Mouse (Mus musculus): Measurements from ENCODE around the gene Gm21304.
"Not testable (repeated sequence)": the region's sequence is repeated elsewhere in the genome, so short reads cannot be mapped to it uniquely, and the experiment has no call there.

The Gm21304 gene

DNA sequence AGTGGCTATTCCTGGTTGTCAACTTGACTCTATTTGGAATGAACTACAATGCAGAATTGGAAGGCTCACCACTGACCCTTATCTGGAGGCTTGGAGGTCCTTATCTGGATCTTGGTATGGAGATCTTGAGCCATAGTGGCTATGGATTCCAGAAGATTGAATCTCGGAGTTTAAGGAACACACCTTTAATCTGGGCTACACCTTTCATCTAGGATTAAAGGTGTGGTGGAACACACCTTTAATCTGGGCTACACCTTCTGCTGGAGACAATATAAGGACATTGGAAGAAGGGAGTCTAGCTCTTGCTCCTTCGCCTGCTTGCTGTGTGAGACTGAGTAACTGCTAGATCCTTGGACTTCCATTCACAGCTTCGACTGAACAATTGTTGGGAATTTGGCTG lies at the start of gene Gm21304:
Gm21304 (plus strand) TSS at position 301 of the 400 bp plus-strand sequence.
- not testable (repeated sequence) for DNase-seq

- not testable (repeated sequence) for DNase-seq
Observed at GRCm38 (mm10) chr10:104142687-104143086, 25.6 kb upstream of the Gm21304 start, which contains the start of gene Gm21293. Gene Gm21293, plus strand, starts transcription at chr10:104142987.

DNA sequence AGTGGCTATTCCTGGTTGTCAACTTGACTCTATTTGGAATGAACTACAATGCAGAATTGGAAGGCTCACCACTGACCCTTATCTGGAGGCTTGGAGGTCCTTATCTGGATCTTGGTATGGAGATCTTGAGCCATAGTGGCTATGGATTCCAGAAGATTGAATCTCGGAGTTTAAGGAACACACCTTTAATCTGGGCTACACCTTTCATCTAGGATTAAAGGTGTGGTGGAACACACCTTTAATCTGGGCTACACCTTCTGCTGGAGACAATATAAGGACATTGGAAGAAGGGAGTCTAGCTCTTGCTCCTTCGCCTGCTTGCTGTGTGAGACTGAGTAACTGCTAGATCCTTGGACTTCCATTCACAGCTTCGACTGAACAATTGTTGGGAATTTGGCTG lies 17.1 kb upstream of the Gm21304 start, which contains the start of gene Gm6763:
Gm6763 (plus strand) TSS at position 301 of the 400 bp plus-strand sequence.
- DNase-seq: not testable (repeated sequence)

DNA sequence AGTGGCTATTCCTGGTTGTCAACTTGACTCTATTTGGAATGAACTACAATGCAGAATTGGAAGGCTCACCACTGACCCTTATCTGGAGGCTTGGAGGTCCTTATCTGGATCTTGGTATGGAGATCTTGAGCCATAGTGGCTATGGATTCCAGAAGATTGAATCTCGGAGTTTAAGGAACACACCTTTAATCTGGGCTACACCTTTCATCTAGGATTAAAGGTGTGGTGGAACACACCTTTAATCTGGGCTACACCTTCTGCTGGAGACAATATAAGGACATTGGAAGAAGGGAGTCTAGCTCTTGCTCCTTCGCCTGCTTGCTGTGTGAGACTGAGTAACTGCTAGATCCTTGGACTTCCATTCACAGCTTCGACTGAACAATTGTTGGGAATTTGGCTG lies 8.6 kb upstream of the Gm21304 start, which contains the start of gene Gm8764:
Gm8764 (plus strand) TSS at position 301 of the 400 bp plus-strand sequence.
- not testable (repeated sequence) for DNase-seq

GRCm38 (mm10) chr10:104176724-104177123 lies 8.4 kb downstream of the Gm21304 start, which contains the start of gene Gm21312:
Gene Gm21312, plus strand, starts transcription at chr10:104177024.
- not testable (repeated sequence) for DNase-seq

DNA sequence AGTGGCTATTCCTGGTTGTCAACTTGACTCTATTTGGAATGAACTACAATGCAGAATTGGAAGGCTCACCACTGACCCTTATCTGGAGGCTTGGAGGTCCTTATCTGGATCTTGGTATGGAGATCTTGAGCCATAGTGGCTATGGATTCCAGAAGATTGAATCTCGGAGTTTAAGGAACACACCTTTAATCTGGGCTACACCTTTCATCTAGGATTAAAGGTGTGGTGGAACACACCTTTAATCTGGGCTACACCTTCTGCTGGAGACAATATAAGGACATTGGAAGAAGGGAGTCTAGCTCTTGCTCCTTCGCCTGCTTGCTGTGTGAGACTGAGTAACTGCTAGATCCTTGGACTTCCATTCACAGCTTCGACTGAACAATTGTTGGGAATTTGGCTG lies 16.9 kb downstream of the Gm21304 start, which contains the start of gene Gm20765:
Gm20765 (plus strand) TSS at position 301 of the 400 bp plus-strand sequence.
- not testable (repeated sequence) for DNase-seq

DNA sequence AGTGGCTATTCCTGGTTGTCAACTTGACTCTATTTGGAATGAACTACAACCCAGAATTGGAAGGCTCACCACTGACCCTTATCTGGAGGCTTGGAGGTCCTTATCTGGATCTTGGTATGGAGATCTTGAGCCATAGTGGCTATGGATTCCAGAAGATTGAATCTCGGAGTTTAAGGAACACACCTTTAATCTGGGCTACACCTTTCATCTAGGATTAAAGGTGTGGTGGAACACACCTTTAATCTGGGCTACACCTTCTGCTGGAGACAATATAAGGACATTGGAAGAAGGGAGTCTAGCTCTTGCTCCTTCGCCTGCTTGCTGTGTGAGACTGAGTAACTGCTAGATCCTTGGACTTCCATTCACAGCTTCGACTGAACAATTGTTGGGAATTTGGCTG lies 25.4 kb downstream of the Gm21304 start, which contains the start of gene Gm4340:
Gm4340 (plus strand) TSS at position 301 of the 400 bp plus-strand sequence.
- not testable (repeated sequence) for DNase-seq

GRCm38 (mm10) chr10:104209655-104210054 lies 41.3 kb downstream of the Gm21304 start:
- DNase-seq: no peak

DNA sequence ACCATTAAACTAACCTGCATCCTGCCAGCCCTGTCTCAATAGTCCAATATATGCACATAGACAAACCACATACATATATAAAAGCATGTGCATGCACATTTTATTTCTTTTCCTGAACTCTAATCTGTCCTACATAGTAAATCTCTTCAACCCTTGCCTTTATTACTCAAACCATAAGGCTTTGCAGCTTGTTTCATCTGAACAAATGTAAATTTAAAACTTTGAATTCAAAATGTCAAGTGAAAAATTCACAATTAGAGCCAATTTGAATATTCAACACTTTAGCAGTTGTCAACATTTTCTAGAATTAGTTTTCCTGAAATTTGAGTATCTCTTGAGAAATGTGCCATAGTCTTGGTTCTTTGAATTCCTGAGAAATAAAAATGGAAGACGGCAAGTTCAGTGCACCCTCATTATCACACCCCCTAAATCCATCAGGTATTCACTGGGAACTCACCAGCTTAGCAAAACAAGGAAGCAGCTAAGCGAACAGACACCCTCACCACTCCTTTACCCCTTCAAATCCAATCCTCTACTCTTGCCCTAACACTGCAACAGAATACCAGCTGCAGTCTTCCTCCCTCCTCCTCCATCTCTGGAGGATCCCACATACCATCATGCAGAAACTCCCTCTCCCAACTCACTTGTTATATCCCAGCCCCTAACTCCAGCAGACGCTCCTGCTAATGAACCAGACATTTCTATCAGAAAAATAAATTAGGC lies 42.1 kb downstream of the Gm21304 start:
- DNase-seq: no peak

DNA sequence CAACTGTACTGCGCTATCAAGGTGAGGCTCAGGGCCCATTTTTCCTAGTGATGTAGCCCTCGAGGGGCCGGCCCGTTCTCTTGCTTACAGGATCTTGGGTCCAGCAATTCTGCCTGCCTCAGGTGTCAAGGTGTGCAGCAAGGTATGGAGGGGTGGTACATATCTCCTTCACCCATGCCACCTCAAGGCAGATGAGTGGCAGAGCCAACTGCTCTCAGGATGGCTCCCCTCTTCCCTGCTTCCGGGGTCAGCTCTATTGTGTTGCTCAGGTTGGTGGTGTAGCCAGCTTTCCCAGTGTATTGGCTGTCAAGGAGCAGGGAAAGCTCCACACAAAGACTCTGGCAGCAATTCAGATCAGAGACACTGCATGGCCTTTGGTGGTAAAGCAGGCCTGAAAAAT lies 46.2 kb downstream of the Gm21304 start:
- DNase-seq: no peak
